Mouse (Mus musculus) forebrain, postnatal 0 days (tissue): ENCODE measurements at regions not wholly inside any gene's neighbourhood (a gene's known extent, or its start where the extent isn't known, plus 50 kb on each side); places are given as distances from the start of the nearest gene placed in this dataset.

Experiments
- ATAC-seq: fragments of 200-750 bp; cut with Nextera tagmentation; 2 replicates; pipeline ENCODE4 v1.8.0; 2017; ENCODE audit warnings: mild to moderate bottlenecking, moderate library complexity
- DNase-seq: peaks from one replicate; pipeline ENCODE4 v3.0.0-alpha.2; 2015
- H3K27ac ChIP-seq: fragments of 300-500 bp; sonication (generic); 2 replicates; pipeline ENCODE4 v1.5.1; 2014; ENCODE audit warnings: low read depth, mild to moderate bottlenecking, antibody characterized with exemption, low read length, moderate library complexity, mixed read lengths
- H3K27me3 ChIP-seq: fragments of 300-500 bp; sonication (generic); 2 replicates; pipeline ENCODE4 v1.6.1; 2014; ENCODE audit warnings: mild to moderate bottlenecking, low read length, mixed read lengths; ENCODE audit not compliant: insufficient read depth
- H3K36me3 ChIP-seq: fragments of 300-500 bp; sonication (generic); 2 replicates; pipeline ENCODE4 v1.6.1; 2014; ENCODE audit warnings: mild to moderate bottlenecking, moderate library complexity; ENCODE audit not compliant: insufficient read depth
- H3K4me1 ChIP-seq: fragments of 300-500 bp; sonication (generic); 2 replicates; pipeline ENCODE4 v1.6.1; 2014; ENCODE audit warnings: antibody characterized with exemption; ENCODE audit not compliant: insufficient read depth
- H3K4me2 ChIP-seq: fragments of 300-500 bp; sonication (generic); 2 replicates; pipeline ENCODE4 v1.6.1; 2014; ENCODE audit warnings: low read depth, mild to moderate bottlenecking, moderate library complexity
- H3K4me3 ChIP-seq: fragments of 300-500 bp; sonication (generic); 2 replicates; pipeline ENCODE4 v1.5.1; 2014; ENCODE audit warnings: low read depth, low read length, mixed read lengths
- H3K9ac ChIP-seq: fragments of 300-500 bp; sonication (generic); 2 replicates; pipeline ENCODE4 v1.6.1; 2014; ENCODE audit warnings: mild to moderate bottlenecking
- H3K9me3 ChIP-seq: fragments of 300-500 bp; sonication (generic); 2 replicates; pipeline ENCODE4 v1.6.1; 2016; ENCODE audit warnings: low read length
- CTCF ChIP-seq: sonication (generic); IDR thresholded peaks from 2 replicates; pipeline ENCODE4 v1.5.1; 2016; ENCODE audit warnings: antibody characterized with exemption, control low read depth, low read depth
- WGBS: fragments of 180-500 bp; shearing (Covaris S2); extraction: QIAGEN DNeasy Blood & Tissue Kit; methylation state at CpG from one replicate; pipeline ENCODE4 v1.1.7; 2014; 5-methylcytosine and 5-hydroxymethylcytosine counted together

GRCm38 (mm10) chr3:149720306-149720705 lies 730.0 kb upstream of the Adgrl2 start:
- DNase-seq: no peak

GRCm38 (mm10) chr3:149705724-149706123 lies 715.4 kb upstream of the Adgrl2 start:
- Histone ChIP-seq H3K9me3 (no peaks in the 10 kb centered on the region), H3K4me2 (peak overlapping the region; percentile 41), H3K9ac (0 out of 2 replicates have a peak overlapping the region, but pooled peaks have one; percentile 15), H3K4me3 (peak overlapping the region; percentile 26), H3K36me3 (no peaks in the 10 kb centered on the region), H3K27me3 (no peaks in the 10 kb centered on the region), H3K27ac (no peak overlapping the region), H3K4me1 (no peaks in the 10 kb centered on the region)
- peak; percentile 66 for ATAC-seq
- WGBS: 48% methylated on average over 10 of the region's 10 CpGs
- DNase-seq: peak; percentile 65
- peak; percentile 59 for TF ChIP-seq CTCF

More at GRCm38 (mm10) chr3:149720306-149720705, 730.0 kb upstream of the Adgrl2 start:
- 28% methylated on average over 6 of the region's 6 CpGs for WGBS
- no peak for TF ChIP-seq CTCF
- ATAC-seq: peak; percentile 92; the same call in 1 of the 2 replicates
- no peak overlapping the region for H3K4me3 ChIP-seq
- H3K27me3 ChIP-seq: no peaks in the 10 kb centered on the region
- H3K9ac ChIP-seq: no peak overlapping the region
- H3K36me3 ChIP-seq: no peaks in the 10 kb centered on the region
- H3K4me2 ChIP-seq: no peak overlapping the region
- no peaks in the 10 kb centered on the region for H3K4me1 ChIP-seq
- no peak overlapping the region for H3K27ac ChIP-seq
- H3K9me3 ChIP-seq: no peaks in the 10 kb centered on the region

GRCm38 (mm10) chr3:149705322-149705721 lies 715.0 kb upstream of the Adgrl2 start:
- ATAC-seq (peak; percentile 38; the same call in 1 of the 2 replicates), DNase-seq (peak; percentile 41)
- Histone ChIP-seq H3K9me3 (no peaks in the 10 kb centered on the region), H3K9ac (peak overlapping the region; percentile 15; the same call in 1 of the 2 replicates), H3K36me3 (no peaks in the 10 kb centered on the region), H3K4me1 (no peaks in the 10 kb centered on the region), H3K4me2 (peak overlapping the region; percentile 41), H3K27me3 (no peaks in the 10 kb centered on the region), H3K27ac (no peak overlapping the region), H3K4me3 (peak overlapping the region; percentile 26)
- TF ChIP-seq CTCF: no peak
- WGBS: 52% methylated on average over 12 of the region's 12 CpGs

DNA sequence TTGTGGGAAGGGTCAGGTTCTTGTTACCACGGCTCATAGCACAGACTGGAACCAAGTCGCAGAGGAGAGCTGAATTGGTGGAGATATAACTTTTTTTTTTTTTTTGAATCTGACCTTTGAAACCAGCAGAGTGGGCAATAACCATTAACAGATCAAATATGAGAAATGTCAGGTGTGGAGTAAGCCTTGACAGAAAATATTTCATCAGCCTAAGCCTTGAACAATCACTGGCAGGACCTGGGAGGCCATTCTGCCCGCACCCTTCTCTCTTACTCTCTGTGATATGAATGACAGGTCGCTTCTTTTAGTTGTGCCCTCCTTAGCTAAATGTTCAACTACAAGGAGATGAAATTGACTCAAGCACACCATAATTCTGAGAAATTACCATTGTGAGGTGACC lies 714.1 kb upstream of the Adgrl2 start:
- H3K4me1 ChIP-seq: no peaks in the 10 kb centered on the region
- ATAC-seq (no peak), DNase-seq (no peak)
- 95% methylated on average over 4 of the region's 4 CpGs for WGBS
- no peaks in the 10 kb centered on the region for H3K9me3 ChIP-seq
- no peak for TF ChIP-seq CTCF
- no peaks in the 10 kb centered on the region for H3K36me3 ChIP-seq
- no peak overlapping the region for H3K4me3 ChIP-seq
- H3K27ac ChIP-seq: no peak overlapping the region
- H3K9ac ChIP-seq: no peak overlapping the region
- no peak overlapping the region for H3K4me2 ChIP-seq
- no peaks in the 10 kb centered on the region for H3K27me3 ChIP-seq

DNA sequence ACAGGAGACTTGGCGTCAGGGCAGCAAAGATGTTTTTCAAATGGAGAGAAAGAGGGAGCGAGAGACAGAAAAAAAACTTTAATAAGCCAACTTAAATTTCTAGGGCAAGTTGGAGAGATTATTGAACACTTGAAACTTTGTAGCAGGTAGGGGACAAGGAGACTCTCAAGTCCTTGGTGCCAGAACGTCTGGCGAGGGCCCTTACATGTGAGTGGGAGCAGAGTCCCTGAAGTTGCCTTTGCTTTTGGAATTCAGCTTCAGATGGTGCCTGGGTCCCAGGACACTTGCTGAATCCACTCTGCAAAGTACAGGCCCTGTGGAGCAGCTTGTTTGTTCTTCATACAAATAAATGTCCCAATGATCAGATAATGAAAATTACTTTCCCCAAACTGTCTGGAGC lies 693.2 kb upstream of the Adgrl2 start:
- DNase-seq (no peak), ATAC-seq (no peak)
- Histone ChIP-seq H3K4me2 (no peak overlapping the region), H3K27ac (no peak overlapping the region), H3K4me1 (no peaks in the 10 kb centered on the region), H3K4me3 (no peak overlapping the region), H3K36me3 (no peaks in the 10 kb centered on the region), H3K9me3 (no peaks in the 10 kb centered on the region), H3K9ac (no peak overlapping the region), H3K27me3 (no peaks in the 10 kb centered on the region)
- no peak for TF ChIP-seq CTCF
- 70% methylated on average over 4 of the region's 4 CpGs for WGBS

- no peak for TF ChIP-seq CTCF
- no peak overlapping the region for H3K9ac ChIP-seq
- H3K9me3 ChIP-seq: no peaks in the 10 kb centered on the region
- H3K4me1 ChIP-seq: no peaks in the 10 kb centered on the region
- no peak for ATAC-seq
- WGBS: 81% methylated on average over 5 of the region's 5 CpGs
- no peaks in the 10 kb centered on the region for H3K27me3 ChIP-seq
- no peaks in the 10 kb centered on the region for H3K36me3 ChIP-seq
- no peak overlapping the region for H3K4me2 ChIP-seq
- no peak for DNase-seq
- no peak overlapping the region for H3K27ac ChIP-seq
- no peak overlapping the region for H3K4me3 ChIP-seq
Observed at GRCm38 (mm10) chr3:149682246-149682645, 691.9 kb upstream of the Adgrl2 start.

DNA sequence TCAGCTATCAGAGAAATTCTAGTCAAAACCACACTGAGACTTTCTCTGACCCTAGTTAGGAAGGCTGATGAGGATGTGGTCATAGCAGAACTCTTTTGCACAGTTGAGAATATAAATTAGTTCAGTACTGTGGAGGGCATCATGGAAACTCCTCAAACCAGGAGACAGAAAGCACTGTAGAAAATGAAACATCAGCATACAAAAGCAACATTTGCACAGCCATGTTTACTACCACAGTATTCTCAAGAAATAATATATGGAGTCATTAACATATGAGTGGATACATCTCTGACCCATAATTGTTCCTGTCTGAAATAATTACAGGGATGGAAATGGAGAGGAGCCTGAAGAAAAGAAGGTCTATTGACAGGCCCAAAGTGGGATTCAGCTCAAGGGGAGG lies 683.6 kb upstream of the Adgrl2 start:
- Histone ChIP-seq H3K4me1 (no peaks in the 10 kb centered on the region), H3K27ac (no peak overlapping the region), H3K9me3 (no peaks in the 10 kb centered on the region), H3K4me3 (no peak overlapping the region), H3K27me3 (no peaks in the 10 kb centered on the region), H3K4me2 (no peak overlapping the region), H3K9ac (no peak overlapping the region), H3K36me3 (no peaks in the 10 kb centered on the region)
- ATAC-seq: no peak
- no peak for DNase-seq
- no peak for TF ChIP-seq CTCF

- no peaks in the 10 kb centered on the region for H3K27me3 ChIP-seq
- H3K9me3 ChIP-seq: no peaks in the 10 kb centered on the region
- no peak for TF ChIP-seq CTCF
- no peak overlapping the region for H3K4me2 ChIP-seq
- 89% methylated on average over 3 of the region's 3 CpGs for WGBS
- no peaks in the 10 kb centered on the region for H3K4me1 ChIP-seq
- H3K4me3 ChIP-seq: no peak overlapping the region
- no peak overlapping the region for H3K27ac ChIP-seq
- ATAC-seq (no peak), DNase-seq (no peak)
- H3K9ac ChIP-seq: no peak overlapping the region
- H3K36me3 ChIP-seq: no peaks in the 10 kb centered on the region
Observed at GRCm38 (mm10) chr3:149664624-149665023, 674.3 kb upstream of the Adgrl2 start.
